Mouse (Mus musculus) ZHBTc4 (cell line): Measurements from ENCODE around the gene Asic1.

Experiments
- DNase-seq: peaks from one replicate; pipeline ENCODE4 v3.0.0-alpha.2; 2011; ENCODE audit warnings: low read depth, low spot score

Gene Asic1

GRCm38 (mm10) chr15:99663964-99664599 is 6.1 kb upstream of the Asic1 start:
- peak; percentile 61 for DNase-seq

- peak; percentile 57 for DNase-seq
These were observed 5.3 kb upstream of the Asic1 start for GRCm38 (mm10) chr15:99664600-99665451.

- DNase-seq: no peak
These were observed 2.6 kb upstream of the Asic1 start for GRCm38 (mm10) chr15:99667544-99667943.

GRCm38 (mm10) chr15:99668881-99669280 is 1.3 kb upstream of the Asic1 start:
- peak; percentile 88 for DNase-seq

GRCm38 (mm10) chr15:99669392-99669791 is 776 bp upstream of the Asic1 start:
- DNase-seq: no peak

GRCm38 (mm10) chr15:99670964-99671670 is 949 bp downstream of the Asic1 start:
- no peak for DNase-seq

GRCm38 (mm10) chr15:99671783-99672182 is 1.6 kb downstream of the Asic1 start:
- no peak for DNase-seq

- DNase-seq: no peak
These were observed 4.7 kb downstream of the Asic1 start for GRCm38 (mm10) chr15:99674866-99675265.

GRCm38 (mm10) chr15:99677089-99677488 is 6.9 kb downstream of the Asic1 start:
- peak; percentile 40 for DNase-seq

- DNase-seq: peak; percentile 98
These were observed 8.1 kb downstream of the Asic1 start for GRCm38 (mm10) chr15:99678063-99678800.

GRCm38 (mm10) chr15:99679008-99679407 is 8.8 kb downstream of the Asic1 start:
- DNase-seq: peak; percentile 86

- peak; percentile 88 for DNase-seq
These were observed 12.7 kb downstream of the Asic1 start for GRCm38 (mm10) chr15:99682880-99683279.

- peak; percentile 75 for DNase-seq
These were observed 14.0 kb downstream of the Asic1 start for GRCm38 (mm10) chr15:99684156-99684555.

- DNase-seq: peak; percentile 80
These were observed 18.5 kb downstream of the Asic1 start for GRCm38 (mm10) chr15:99688712-99689111.

- DNase-seq: no peak
These were observed 20.8 kb downstream of the Asic1 start for GRCm38 (mm10) chr15:99690924-99691323.

- DNase-seq: no peak
These were observed 21.8 kb downstream of the Asic1 start for GRCm38 (mm10) chr15:99691976-99692375.

GRCm38 (mm10) chr15:99697309-99697708 is 27.1 kb downstream of the Asic1 start:
- no peak for DNase-seq

- DNase-seq: no peak
These were observed 28.4 kb downstream of the Asic1 start for GRCm38 (mm10) chr15:99698533-99699085.

GRCm38 (mm10) chr15:99699715-99700114 is 29.5 kb downstream of the Asic1 start:
- DNase-seq: no peak

GRCm38 (mm10) chr15:99700219-99701106 is 30.3 kb downstream of the Asic1 start:
- no peak for DNase-seq
